Mouse (Mus musculus) bone marrow macrophage, adult 2 months (primary cell): ENCODE results near the gene Eif4e3.

Experiments used
- CTCF ChIP-seq: IDR thresholded peaks from 2 replicates; pipeline ENCODE4 v1.5.1; 2012; ENCODE audit warnings: low read depth, mild to moderate bottlenecking, low read length, moderate library complexity
- POLR2A ChIP-seq: IDR thresholded peaks from 2 replicates; pipeline ENCODE4 v1.6.1; 2012; ENCODE audit warnings: mild to moderate bottlenecking, low read depth, low read length, borderline replicate concordance

DNA sequence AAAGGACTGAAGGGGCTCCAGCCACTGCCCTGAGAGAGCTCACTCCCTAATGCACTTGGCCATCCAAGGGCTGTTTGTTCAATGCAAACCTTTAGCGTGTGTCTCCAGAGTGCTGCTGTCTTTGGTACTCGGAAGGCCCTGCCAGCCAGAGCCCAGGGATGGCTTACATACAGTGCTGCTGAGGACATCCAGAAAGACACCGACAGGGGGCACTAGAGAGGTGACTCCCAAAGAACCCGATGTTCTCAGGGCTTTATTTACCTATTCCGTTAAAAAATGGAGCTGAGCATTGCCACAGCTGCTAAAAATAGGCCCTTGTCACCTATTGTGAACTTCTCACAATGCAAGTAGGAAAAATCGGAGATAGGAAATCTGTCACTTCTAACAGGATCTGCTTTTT, 54.7 kb downstream of the Eif4e3 start:
- TF ChIP-seq CTCF (no peak), POLR2A (no peak)
